ENCODE assay signal across 8 mouse cellular contexts in genomic region chr13:53201628-53202438, GRCm38 (mm10).
DNase-seq lines count a peak whose midpoint lies in the region; ATAC-seq lines count a peak whose summit lies in the region.

No protein-coding gene starts in this region.

- WGBS in midbrain, embryonic 11.5 days, result 9% methylated on average over 18 of the region's 18 CpGs
- 11% methylated on average over 18 of the region's 18 CpGs for WGBS in midbrain, embryonic 15.5 days
- 9% methylated on average over 18 of the region's 18 CpGs for WGBS in forebrain, embryonic 15.5 days
- 3% methylated on average over 18 of the region's 18 CpGs for WGBS in neural tube, embryonic 12.5 days

- peaks cover 10% of the 10 kb centered on the region for H3K4me1 ChIP-seq in midbrain, embryonic 11.5 days (ENCODE audit: control insufficient read depth, insufficient read depth, low read length)
- H3K4me1 ChIP-seq in midbrain, embryonic 15.5 days, result peaks cover 9% of the 10 kb centered on the region
- peaks cover 30% of the 10 kb centered on the region for H3K4me1 ChIP-seq in forebrain, embryonic 15.5 days
- H3K4me1 ChIP-seq in neural tube, embryonic 12.5 days, result peaks cover 24% of the 10 kb centered on the region

- H3K36me3 ChIP-seq in midbrain, embryonic 11.5 days (ENCODE audit: control insufficient read depth, insufficient read depth, low read length), result no peaks in the 10 kb centered on the region
- H3K36me3 ChIP-seq in midbrain, embryonic 15.5 days (replicated peaks), result no peaks in the 10 kb centered on the region
- H3K36me3 ChIP-seq in forebrain, embryonic 15.5 days, result no peaks in the 10 kb centered on the region
- H3K36me3 ChIP-seq in neural tube, embryonic 12.5 days, result no peaks in the 10 kb centered on the region

- DNase-seq in midbrain, embryonic 11.5 days (ENCODE audit: low spot score, missing footprints), result peak; percentile 93
- peak; percentile 42 to 54 for DNase-seq in heart, postnatal 14 days
- DNase-seq in kidney, postnatal 14 days, result peak; percentile 87

- H3K9me3 ChIP-seq in midbrain, embryonic 11.5 days (ENCODE audit: control insufficient read depth, low read length), result no peaks in the 10 kb centered on the region
- H3K9me3 ChIP-seq in midbrain, embryonic 15.5 days, result no peaks in the 10 kb centered on the region
- no peaks in the 10 kb centered on the region for H3K9me3 ChIP-seq in forebrain, embryonic 15.5 days
- no peaks in the 10 kb centered on the region for H3K9me3 ChIP-seq in neural tube, embryonic 12.5 days

- H3K4me2 ChIP-seq in midbrain, embryonic 11.5 days, result no peak overlapping the region
- no peak overlapping the region for H3K4me2 ChIP-seq in midbrain, embryonic 15.5 days
- H3K4me2 ChIP-seq in forebrain, embryonic 15.5 days (replicated peaks), result 0 out of 2 replicates have a peak overlapping the region, but pooled peaks have one; percentile 7
- peak overlapping the region; percentile 24 for H3K4me2 ChIP-seq in neural tube, embryonic 12.5 days (replicated peaks)

- peak overlapping the region; percentile 2; the same call in 1 of the 2 replicates for H3K9ac ChIP-seq in midbrain, embryonic 11.5 days (ENCODE audit: low read length)
- no peak overlapping the region for H3K9ac ChIP-seq in midbrain, embryonic 15.5 days
- H3K9ac ChIP-seq in forebrain, embryonic 15.5 days (replicated peaks), result no peak overlapping the region
- H3K9ac ChIP-seq in neural tube, embryonic 12.5 days, result no peak overlapping the region

- no peak overlapping the region for H3K27ac ChIP-seq in midbrain, embryonic 11.5 days (ENCODE audit: low read depth, low read length)
- H3K27ac ChIP-seq in midbrain, embryonic 15.5 days, result no peak overlapping the region
- H3K27ac ChIP-seq in forebrain, embryonic 15.5 days (replicated peaks), result 0 out of 2 replicates have a peak overlapping the region, but pooled peaks have one; percentile 25
- H3K27ac ChIP-seq in neural tube, embryonic 12.5 days, result no peak overlapping the region

- intact Hi-C loops in heart, postnatal 14 days (cut with DNase I), result no loop called here

- ATAC-seq in midbrain, embryonic 11.5 days (ENCODE audit: low FRiP score), result no peak
- ATAC-seq in midbrain, embryonic 15.5 days (replicated peaks), result no peak
- no peak; the same call in 1 of the 2 replicates for ATAC-seq in forebrain, embryonic 15.5 days (replicated peaks)
- peak; percentile 66; the same call in 1 of the 2 replicates for ATAC-seq in neural tube, embryonic 12.5 days (ENCODE audit: low FRiP score, low read depth)
- no peak for ATAC-seq in inflammation-experienced regulatory T-cells, adult 6 months
- no peak for ATAC-seq in erythroid progenitor cell, adult 5-6 weeks (replicated peaks; ENCODE audit: low FRiP score, poor library complexity, severe bottlenecking)

- no peaks in the 10 kb centered on the region for H3K27me3 ChIP-seq in midbrain, embryonic 11.5 days (ENCODE audit: control insufficient read depth, insufficient read depth, low read length)
- H3K27me3 ChIP-seq in midbrain, embryonic 15.5 days (replicated peaks), result no peaks in the 10 kb centered on the region
- H3K27me3 ChIP-seq in forebrain, embryonic 15.5 days, result no peaks in the 10 kb centered on the region
- peaks cover 6% of the 10 kb centered on the region; the same call in 1 of the 2 replicates for H3K27me3 ChIP-seq in neural tube, embryonic 12.5 days (replicated peaks)

- no peak overlapping the region for H3K4me3 ChIP-seq in midbrain, embryonic 11.5 days (ENCODE audit: low read depth, low read length)
- no peak overlapping the region for H3K4me3 ChIP-seq in midbrain, embryonic 15.5 days
- H3K4me3 ChIP-seq in forebrain, embryonic 15.5 days, result no peak overlapping the region
- H3K4me3 ChIP-seq in neural tube, embryonic 12.5 days, result no peak overlapping the region

Comparison
In these comparisons a context has a peak if more than half of its experiments do, and no peak if none do; other contexts are left out.
1. H3K4me2 ChIP-seq: peak in forebrain, embryonic 15.5 days (single experiment) and neural tube, embryonic 12.5 days (single experiment); none in midbrain, embryonic 11.5 days (single experiment) and midbrain, embryonic 15.5 days (single experiment).
2. Peak in every context shown above with its lines, with median percentiles within 50 percentile points of each other: DNase-seq.